Mouse (Mus musculus): ENCODE measurements at regions not wholly inside any gene's neighbourhood (a gene's known extent, or its start where the extent isn't known, plus 50 kb on each side); places are given as distances from the start of the nearest gene placed in this dataset.

- peaks cover 9% of the 10 kb centered on the region; the same call in 1 of the 2 replicates for H3K9me3 ChIP-seq (replicated peaks; ENCODE audit: control insufficient read depth, low read length)
- no peak for ATAC-seq (replicated peaks; ENCODE audit: extremely low read depth, insufficient read depth, low FRiP score)
- H3K9ac ChIP-seq (ENCODE audit: low read length), result no peak overlapping the region
- H3K4me3 ChIP-seq (ENCODE audit: low read length), result no peak overlapping the region
- H3K27ac ChIP-seq (ENCODE audit: low read length), result no peak overlapping the region
- H3K4me2 ChIP-seq (ENCODE audit: low read depth, low read length), result no peak overlapping the region
- peaks cover 5% of the 10 kb centered on the region; the same call in 1 of the 2 replicates for H3K4me1 ChIP-seq (ENCODE audit: control insufficient read depth, insufficient read depth, low read length)
- no peaks in the 10 kb centered on the region for H3K27me3 ChIP-seq (ENCODE audit: control insufficient read depth, insufficient read depth, low read length)
- no peaks in the 10 kb centered on the region for H3K36me3 ChIP-seq (ENCODE audit: control insufficient read depth, insufficient read depth)
- 76% methylated on average over 2 of the region's 2 CpGs for WGBS
Observed at GRCm38 (mm10) chr9:103852691-103853090, 91.1 kb upstream of the Tmem108 start.

- Histone ChIP-seq H3K27me3 (ENCODE audit: control insufficient read depth, insufficient read depth, low read length) (no peaks in the 10 kb centered on the region), H3K4me3 (ENCODE audit: low read length) (peak overlapping the region; percentile 17)
Observed at GRCm38 (mm10) chr9:103860658-103861377, 99.2 kb upstream of the Tmem108 start.

GRCm38 (mm10) chr9:103862493-103862892 lies 100.9 kb upstream of the Tmem108 start:
- Histone ChIP-seq H3K4me1 (ENCODE audit: control insufficient read depth, insufficient read depth, low read length) (peaks cover 4% of the 10 kb centered on the region), H3K27me3 (ENCODE audit: control insufficient read depth, insufficient read depth, low read length) (no peaks in the 10 kb centered on the region), H3K4me3 (ENCODE audit: low read length) (no peak overlapping the region), H3K27ac (ENCODE audit: low read length) (no peak overlapping the region), H3K4me2 (ENCODE audit: low read depth, low read length) (no peak overlapping the region), H3K9me3 (replicated peaks; ENCODE audit: control insufficient read depth, low read length) (no peaks in the 10 kb centered on the region), H3K9ac (ENCODE audit: low read length) (no peak overlapping the region), H3K36me3 (ENCODE audit: control insufficient read depth, insufficient read depth) (no peaks in the 10 kb centered on the region)
- 56% methylated on average over 7 of the region's 7 CpGs for WGBS
- ATAC-seq (replicated peaks; ENCODE audit: extremely low read depth, insufficient read depth, low FRiP score), result no peak

More at GRCm38 (mm10) chr9:103860658-103861377, 99.2 kb upstream of the Tmem108 start:
- H3K27ac ChIP-seq (ENCODE audit: low read length), result no peak overlapping the region; the same call in 1 of the 2 replicates
- peak; percentile 37; the same call in 1 of the 2 replicates for ATAC-seq (replicated peaks; ENCODE audit: extremely low read depth, insufficient read depth, low FRiP score)
- WGBS, result 37% methylated on average over 12 of the region's 12 CpGs
- H3K9ac ChIP-seq (ENCODE audit: low read length), result no peak overlapping the region
- no peaks in the 10 kb centered on the region for H3K9me3 ChIP-seq (replicated peaks; ENCODE audit: control insufficient read depth, low read length)
- no peaks in the 10 kb centered on the region for H3K36me3 ChIP-seq (ENCODE audit: control insufficient read depth, insufficient read depth)
- H3K4me1 ChIP-seq (ENCODE audit: control insufficient read depth, insufficient read depth, low read length), result peaks cover 4% of the 10 kb centered on the region
- H3K4me2 ChIP-seq (ENCODE audit: low read depth, low read length), result peak overlapping the region; percentile 41

DNA sequence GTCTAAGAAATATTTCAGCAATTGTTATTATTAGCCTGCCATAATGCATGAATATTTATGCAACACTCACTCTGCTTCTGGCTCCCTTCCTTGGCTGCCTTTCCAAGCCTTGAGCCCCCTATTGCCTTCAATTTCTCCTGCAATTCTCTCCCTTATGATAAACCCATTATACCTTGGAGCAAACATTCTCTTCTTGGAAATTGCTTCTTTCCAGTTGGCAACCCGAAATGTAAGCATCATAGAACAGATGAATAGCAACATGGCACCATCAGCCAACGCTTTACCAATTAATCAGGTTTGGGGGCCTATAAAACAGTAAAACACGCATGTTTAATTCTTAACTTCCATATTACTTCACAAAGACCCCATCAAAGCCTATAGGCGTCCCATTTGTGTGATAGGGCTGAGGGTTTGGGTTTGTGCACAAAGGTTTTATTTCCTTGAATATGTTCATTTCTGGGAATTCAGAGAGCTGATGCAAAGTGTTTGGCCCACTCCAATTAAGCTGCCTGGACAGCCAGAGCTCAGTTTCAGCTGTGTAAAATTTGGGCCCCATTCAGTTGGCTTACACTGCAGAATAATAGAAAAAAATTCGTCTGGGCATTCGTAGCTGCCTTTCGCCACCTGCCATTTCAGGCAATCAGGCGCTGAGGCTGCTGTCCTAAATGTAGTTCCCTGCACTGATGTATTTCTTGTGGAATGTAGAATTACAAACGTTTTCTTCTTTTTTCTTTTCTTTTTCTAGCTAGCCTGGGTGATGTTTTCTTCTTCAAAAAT lies 106.0 kb upstream of the Tmem108 start:
- H3K9me3 ChIP-seq (replicated peaks; ENCODE audit: control insufficient read depth, low read length), result no peaks in the 10 kb centered on the region
- H3K27me3 ChIP-seq (ENCODE audit: control insufficient read depth, insufficient read depth, low read length), result no peaks in the 10 kb centered on the region
- no peaks in the 10 kb centered on the region for H3K36me3 ChIP-seq (ENCODE audit: control insufficient read depth, insufficient read depth)
- H3K4me1 ChIP-seq (ENCODE audit: control insufficient read depth, insufficient read depth, low read length), result no peaks in the 10 kb centered on the region
- H3K4me2 ChIP-seq (ENCODE audit: low read depth, low read length), result no peak overlapping the region
- ATAC-seq (replicated peaks; ENCODE audit: extremely low read depth, insufficient read depth, low FRiP score), result no peak
- 60% methylated on average over 9 of the region's 9 CpGs for WGBS
- H3K4me3 ChIP-seq (ENCODE audit: low read length), result no peak overlapping the region
- H3K27ac ChIP-seq (ENCODE audit: low read length), result no peak overlapping the region
- H3K9ac ChIP-seq (ENCODE audit: low read length), result no peak overlapping the region

DNA sequence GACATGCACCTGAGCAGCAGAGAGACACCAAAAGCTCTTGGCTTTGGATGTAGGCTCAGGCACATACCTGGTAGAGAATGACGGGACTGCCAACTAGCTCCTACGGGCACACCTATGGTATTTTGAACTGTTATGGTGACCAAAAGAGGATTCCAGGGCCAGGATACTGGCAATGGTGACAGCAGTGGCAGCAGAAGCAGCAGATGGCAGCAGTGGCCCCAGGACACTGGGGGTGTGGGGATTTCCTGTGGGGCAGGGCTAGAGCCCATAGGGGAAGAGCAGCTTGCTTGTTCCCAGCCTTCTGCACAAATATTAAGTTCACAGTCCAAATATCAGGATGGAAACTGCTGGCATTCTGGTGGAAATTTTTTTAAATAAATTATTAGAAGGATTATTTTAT lies 107.6 kb upstream of the Tmem108 start:
- no peaks in the 10 kb centered on the region for H3K4me1 ChIP-seq (ENCODE audit: control insufficient read depth, insufficient read depth, low read length)
- no peaks in the 10 kb centered on the region for H3K27me3 ChIP-seq (ENCODE audit: control insufficient read depth, insufficient read depth, low read length)
- no peak for ATAC-seq (replicated peaks; ENCODE audit: extremely low read depth, insufficient read depth, low FRiP score)
- H3K4me3 ChIP-seq (ENCODE audit: low read length), result no peak overlapping the region
- H3K9me3 ChIP-seq (replicated peaks; ENCODE audit: control insufficient read depth, low read length), result no peaks in the 10 kb centered on the region
- H3K27ac ChIP-seq (ENCODE audit: low read length), result no peak overlapping the region
- H3K36me3 ChIP-seq (ENCODE audit: control insufficient read depth, insufficient read depth), result no peaks in the 10 kb centered on the region
- H3K9ac ChIP-seq (ENCODE audit: low read length), result no peak overlapping the region
- no peak overlapping the region for H3K4me2 ChIP-seq (ENCODE audit: low read depth, low read length)
- WGBS, result 87% methylated on average over 2 of the region's 2 CpGs

DNA sequence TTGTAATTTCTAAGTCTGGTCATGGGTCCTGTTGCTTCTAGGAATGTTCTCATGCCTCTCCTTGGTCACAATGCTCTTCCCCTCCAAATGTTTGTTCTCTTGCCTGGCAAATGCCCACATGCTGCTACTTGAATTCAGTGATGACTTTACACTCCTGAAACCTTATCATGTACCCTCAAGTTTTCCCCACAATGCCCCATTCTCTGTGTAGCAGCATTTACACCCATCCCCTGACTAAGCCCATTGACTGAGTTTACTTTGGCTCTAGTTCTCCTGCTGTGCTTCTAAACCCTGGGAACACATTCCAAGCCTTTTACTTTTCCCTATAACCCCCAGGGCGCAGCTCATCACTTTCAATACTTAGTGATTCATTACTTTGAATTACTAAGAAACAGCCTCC lies 110.5 kb upstream of the Tmem108 start:
- Histone ChIP-seq H3K9ac (ENCODE audit: low read length) (no peak overlapping the region), H3K36me3 (ENCODE audit: control insufficient read depth, insufficient read depth) (no peaks in the 10 kb centered on the region), H3K4me3 (ENCODE audit: low read length) (no peak overlapping the region), H3K4me1 (ENCODE audit: control insufficient read depth, insufficient read depth, low read length) (no peaks in the 10 kb centered on the region), H3K27ac (ENCODE audit: low read length) (no peak overlapping the region), H3K27me3 (ENCODE audit: control insufficient read depth, insufficient read depth, low read length) (no peaks in the 10 kb centered on the region), H3K9me3 (replicated peaks; ENCODE audit: control insufficient read depth, low read length) (no peaks in the 10 kb centered on the region), H3K4me2 (ENCODE audit: low read depth, low read length) (no peak overlapping the region)
- no peak for ATAC-seq (replicated peaks; ENCODE audit: extremely low read depth, insufficient read depth, low FRiP score)
- WGBS, result 72% methylated on average over 1 of the region's 1 CpGs

DNA sequence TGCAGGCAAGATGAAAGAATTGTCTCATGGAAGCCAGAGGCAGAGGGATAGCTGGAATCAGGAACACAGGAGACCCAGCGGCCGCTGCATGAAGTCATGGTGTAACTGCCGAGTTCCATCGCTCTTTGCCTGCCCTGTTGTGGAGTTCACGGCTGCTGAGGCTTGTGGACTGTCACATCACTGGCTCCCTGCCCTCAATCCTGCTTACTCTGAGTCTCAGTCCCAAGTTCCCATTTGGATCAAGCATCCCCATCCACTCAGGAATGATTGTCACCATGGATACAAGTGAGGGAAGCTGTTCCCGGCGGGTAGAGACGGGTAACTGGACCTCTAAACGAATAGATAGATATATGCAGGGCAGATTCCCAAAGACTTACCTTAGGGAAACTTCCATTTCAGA lies 112.2 kb upstream of the Tmem108 start:
- no peaks in the 10 kb centered on the region for H3K4me1 ChIP-seq (ENCODE audit: control insufficient read depth, insufficient read depth, low read length)
- no peaks in the 10 kb centered on the region for H3K36me3 ChIP-seq (ENCODE audit: control insufficient read depth, insufficient read depth)
- no peaks in the 10 kb centered on the region for H3K9me3 ChIP-seq (replicated peaks; ENCODE audit: control insufficient read depth, low read length)
- WGBS, result 76% methylated on average over 9 of the region's 9 CpGs
- no peaks in the 10 kb centered on the region for H3K27me3 ChIP-seq (ENCODE audit: control insufficient read depth, insufficient read depth, low read length)
- no peak overlapping the region for H3K4me3 ChIP-seq (ENCODE audit: low read length)
- no peak overlapping the region for H3K9ac ChIP-seq (ENCODE audit: low read length)
- no peak overlapping the region for H3K27ac ChIP-seq (ENCODE audit: low read length)
- ATAC-seq (replicated peaks; ENCODE audit: extremely low read depth, insufficient read depth, low FRiP score), result no peak
- H3K4me2 ChIP-seq (ENCODE audit: low read depth, low read length), result no peak overlapping the region

- ATAC-seq (replicated peaks; ENCODE audit: extremely low read depth, insufficient read depth, low FRiP score), result no peak
- 0 out of 2 replicates have a peak, but pooled peaks cover 2% of the 10 kb centered on the region for H3K9me3 ChIP-seq (replicated peaks; ENCODE audit: control insufficient read depth, low read length)
- no peak overlapping the region for H3K9ac ChIP-seq (ENCODE audit: low read length)
- H3K4me2 ChIP-seq (ENCODE audit: low read depth, low read length), result no peak overlapping the region
- 74% methylated on average over 2 of the region's 2 CpGs for WGBS
- H3K36me3 ChIP-seq (ENCODE audit: control insufficient read depth, insufficient read depth), result no peaks in the 10 kb centered on the region
- no peaks in the 10 kb centered on the region for H3K27me3 ChIP-seq (ENCODE audit: control insufficient read depth, insufficient read depth, low read length)
- H3K27ac ChIP-seq (ENCODE audit: low read length), result no peak overlapping the region
- H3K4me1 ChIP-seq (ENCODE audit: control insufficient read depth, insufficient read depth, low read length), result no peaks in the 10 kb centered on the region
- no peak overlapping the region for H3K4me3 ChIP-seq (ENCODE audit: low read length)
Observed at GRCm38 (mm10) chr9:103877851-103878250, 116.2 kb upstream of the Tmem108 start.

GRCm38 (mm10) chr9:103892827-103893226 lies 109.5 kb upstream of the Nphp3 start:
- H3K4me2 ChIP-seq (ENCODE audit: low read depth, low read length), result no peak overlapping the region
- H3K9me3 ChIP-seq (replicated peaks; ENCODE audit: control insufficient read depth, low read length), result no peaks in the 10 kb centered on the region
- ATAC-seq (replicated peaks; ENCODE audit: extremely low read depth, insufficient read depth, low FRiP score), result no peak
- H3K4me1 ChIP-seq (ENCODE audit: control insufficient read depth, insufficient read depth, low read length), result 0 out of 2 replicates have a peak, but pooled peaks cover 2% of the 10 kb centered on the region
- H3K27me3 ChIP-seq (ENCODE audit: control insufficient read depth, insufficient read depth, low read length), result no peaks in the 10 kb centered on the region
- H3K4me3 ChIP-seq (ENCODE audit: low read length), result no peak overlapping the region
- WGBS, result 48% methylated on average over 4 of the region's 4 CpGs
- H3K9ac ChIP-seq (ENCODE audit: low read length), result no peak overlapping the region
- no peaks in the 10 kb centered on the region for H3K36me3 ChIP-seq (ENCODE audit: control insufficient read depth, insufficient read depth)
- H3K27ac ChIP-seq (ENCODE audit: low read length), result no peak overlapping the region
